Mouse (Mus musculus) CH12.LX (cell line): Measurements from ENCODE around the gene Pla2g2c. TPM values are rescaled to one million over a fixed set of nuclear protein-coding genes. Genes with fewer than 3 reads are reported as not detected.

Experiments used
- DNase-seq: peaks from one replicate; pipeline ENCODE4 v3.0.0-alpha.2; 2013; ENCODE audit errors: extremely low read depth
- H3K27ac ChIP-seq: 2 replicates; pipeline ENCODE4 v1.5.1; 2012; ENCODE audit warnings: low read depth, mild to moderate bottlenecking, control low read depth, moderate library complexity; ENCODE audit not compliant: insufficient read depth
- H3K27me3 ChIP-seq: replicated peaks from 2 replicates; pipeline ENCODE3; 2012; ENCODE audit warnings: inconsistent platforms
- H3K36me3 ChIP-seq, 2 experiments: replicated peaks in 1 of 2; 2 replicates each; pipeline versions ENCODE3 to v1.6.1; 2012; ENCODE audit warnings: inconsistent platforms in 1 of 2, low read length in 1 of 2, mild to moderate bottlenecking in 1 of 2, mixed read lengths in 1 of 2, moderate library complexity in 1 of 2; ENCODE audit not compliant: control insufficient read depth in 1 of 2, insufficient read depth in 1 of 2
- H3K4me1 ChIP-seq, 2 experiments: 2 replicates each; pipeline ENCODE4 v1.6.1; 2012; ENCODE audit warnings: inconsistent platforms in 1 of 2, moderate library complexity in 1 of 2; ENCODE audit not compliant: insufficient read depth in 2 of 2, control insufficient read depth in 1 of 2
- H3K4me2 ChIP-seq: 2 replicates; pipeline ENCODE4 v1.6.1; 2012; ENCODE audit warnings: low read depth, mild to moderate bottlenecking, control low read depth; ENCODE audit not compliant: poor library complexity, insufficient read depth, severe bottlenecking
- H3K4me3 ChIP-seq, 3 experiments: fragments of 150-350 bp in 1 of 3; sonication (generic) in 1 of 3; replicated peaks in 1 of 3; 2 replicates each; pipeline versions ENCODE3 to v1.5.1; 2011 to 2012; ENCODE audit warnings: low read depth in 2 of 3, low read length in 2 of 3, mild to moderate bottlenecking in 2 of 3, moderate library complexity in 2 of 3, control low read depth in 1 of 3, improper control_type of control experiment in 1 of 3, inconsistent platforms in 1 of 3, mixed read lengths in 1 of 3; ENCODE audit not compliant: poor library complexity in 1 of 3
- H3K79me2 ChIP-seq: replicated peaks from 2 replicates; pipeline ENCODE4 v1.6.1; 2012; ENCODE audit warnings: mild to moderate bottlenecking, moderate library complexity; ENCODE audit not compliant: control insufficient read depth, poor library complexity, insufficient read depth, severe bottlenecking; ENCODE audit errors: extremely low read depth
- H3K9ac ChIP-seq: 2 replicates; pipeline ENCODE4 v1.6.1; 2012; ENCODE audit warnings: low read depth, mild to moderate bottlenecking, control low read depth, moderate library complexity; ENCODE audit not compliant: insufficient read depth
- H3K9me3 ChIP-seq: replicated peaks from 2 replicates; pipeline ENCODE3; 2012; ENCODE audit warnings: low read length, inconsistent platforms, mixed read lengths
- BHLHE40 ChIP-seq: IDR thresholded peaks from 2 replicates; pipeline ENCODE4 v1.6.1; 2011; ENCODE audit warnings: mild to moderate bottlenecking, low read depth, low read length, improper control_type of control experiment
- CHD1 ChIP-seq: IDR thresholded peaks from 2 replicates; pipeline ENCODE4 v1.6.1; 2012; ENCODE audit warnings: low read depth, low read length, improper control_type of control experiment, inconsistent platforms
- E2F4 ChIP-seq: IDR thresholded peaks from 2 replicates; pipeline ENCODE4 v1.6.1; 2011; ENCODE audit warnings: low read depth, low read length, improper control_type of control experiment; ENCODE audit not compliant: insufficient replicate concordance
- ETS1 ChIP-seq: conservative IDR thresholded peaks from 2 replicates; pipeline ENCODE4 v1.6.1; 2012; ENCODE audit warnings: low read depth, mild to moderate bottlenecking, inconsistent platforms, low read length, improper control_type of control experiment, moderate library complexity
- GABPA ChIP-seq: IDR thresholded peaks from 2 replicates; pipeline ENCODE4 v1.6.1; 2012; ENCODE audit warnings: low read depth, low read length, improper control_type of control experiment, inconsistent platforms; ENCODE audit not compliant: insufficient replicate concordance
- HCFC1 ChIP-seq: IDR thresholded peaks from 2 replicates; pipeline ENCODE4 v1.6.1; 2012; ENCODE audit warnings: low read depth, mild to moderate bottlenecking, inconsistent platforms, low read length, improper control_type of control experiment
- IRF4 ChIP-seq: IDR thresholded peaks from 2 replicates; pipeline ENCODE4 v1.6.1; 2014; ENCODE audit warnings: low read depth, mild to moderate bottlenecking, inconsistent platforms, low read length, improper control_type of control experiment
- JUN ChIP-seq: IDR thresholded peaks from 2 replicates; pipeline ENCODE4 v1.6.1; 2011; ENCODE audit warnings: low read depth, mild to moderate bottlenecking, low read length, improper control_type of control experiment, moderate library complexity; ENCODE audit not compliant: insufficient read depth
- JUND ChIP-seq: conservative IDR thresholded peaks from 2 replicates; pipeline ENCODE4 v1.6.1; 2011; ENCODE audit warnings: low read depth, low read length, improper control_type of control experiment
- MAFK ChIP-seq: IDR thresholded peaks from 2 replicates; pipeline ENCODE4 v1.6.1; 2011; ENCODE audit warnings: low read length, improper control_type of control experiment; ENCODE audit not compliant: insufficient replicate concordance
- MAX ChIP-seq: IDR thresholded peaks from 2 replicates; pipeline ENCODE4 v1.6.1; 2011; ENCODE audit warnings: low read length, improper control_type of control experiment
- MAZ ChIP-seq: IDR thresholded peaks from 2 replicates; pipeline ENCODE4 v1.6.1; 2012; ENCODE audit warnings: low read depth, mild to moderate bottlenecking, inconsistent platforms, low read length, improper control_type of control experiment, moderate library complexity
- MEF2A ChIP-seq: IDR thresholded peaks from 2 replicates; pipeline ENCODE4 v1.6.1; 2014; ENCODE audit warnings: low read depth, mild to moderate bottlenecking, inconsistent platforms, low read length, improper control_type of control experiment, borderline replicate concordance
- MXI1 ChIP-seq: IDR thresholded peaks from 2 replicates; pipeline ENCODE4 v1.6.1; 2011; ENCODE audit warnings: mild to moderate bottlenecking, low read depth, low read length, improper control_type of control experiment
- NELFE ChIP-seq: IDR thresholded peaks from 2 replicates; pipeline ENCODE4 v1.6.1; 2011; ENCODE audit warnings: low read depth, low read length, improper control_type of control experiment
- POLR2A ChIP-seq: IDR thresholded peaks from 2 replicates; pipeline ENCODE4 v1.6.1; 2011; ENCODE audit warnings: low read depth, mild to moderate bottlenecking, improper control_type of control experiment, low read length
- SIN3A ChIP-seq: IDR thresholded peaks from 2 replicates; pipeline ENCODE4 v1.6.1; 2012; ENCODE audit warnings: low read length, improper control_type of control experiment, inconsistent platforms
- TBP ChIP-seq: conservative IDR thresholded peaks from 2 replicates; pipeline ENCODE4 v1.6.1; 2011; ENCODE audit warnings: low read depth, low read length, improper control_type of control experiment
- TCF12 ChIP-seq: IDR thresholded peaks from 2 replicates; pipeline ENCODE4 v1.6.1; 2014; ENCODE audit warnings: low read depth, mild to moderate bottlenecking, inconsistent platforms, low read length, improper control_type of control experiment
- UBTF ChIP-seq: IDR thresholded peaks from 2 replicates; pipeline ENCODE4 v1.6.1; 2012; ENCODE audit warnings: low read depth, mild to moderate bottlenecking, inconsistent platforms, low read length, improper control_type of control experiment, moderate library complexity
- ZC3H11A ChIP-seq: IDR thresholded peaks from 2 replicates; pipeline ENCODE4 v1.6.1; 2012; ENCODE audit warnings: low read depth, mild to moderate bottlenecking, inconsistent platforms, low read length, improper control_type of control experiment
- ZKSCAN1 ChIP-seq: IDR thresholded peaks from 2 replicates; pipeline ENCODE4 v1.6.1; 2012; ENCODE audit warnings: low read depth, inconsistent platforms, low read length, improper control_type of control experiment, borderline replicate concordance
- ZMIZ1 ChIP-seq: IDR thresholded peaks from 2 replicates; pipeline ENCODE4 v1.6.1; 2012; ENCODE audit warnings: low read depth, mild to moderate bottlenecking, inconsistent platforms, low read length, improper control_type of control experiment
- ZNF384 ChIP-seq: IDR thresholded peaks from 2 replicates; pipeline ENCODE4 v1.6.1; 2012; ENCODE audit warnings: low read depth, low read length, improper control_type of control experiment, inconsistent platforms
- dilution Hi-C: fragments of 300-500 bp; cut with MboI; formaldehyde crosslinking; loops from 2 replicates; pipeline ENCODE4 v1.14.3; 2020; ENCODE audit warnings: low sequenced_read_pairs; ENCODE audit not compliant: extremely low pct_unique_long_range_greater_than_20kb, extremely low pct_ligation_motif_present
- in situ Hi-C: fragments of 300-500 bp; cut with MboI; formaldehyde crosslinking; loops from 3 replicates; pipeline ENCODE4 v1.14.3; 2019; ENCODE audit warnings: low sequenced_read_pairs, low pct_ligation_motif_present, low pct_unique_long_range_greater_than_20kb, mixed read lengths
- polyA plus RNA-seq: library from polyadenylated mRNA; unstranded; fragments of >175 nt; gene quantifications from 2 replicates; pipeline ENCODE4 v1.2.1, GENCODE M21; 2012; ENCODE audit warnings: low read depth; ENCODE audit not compliant: insufficient read length
- total RNA-seq, 2 experiments: library from RNA; depleted of rRNA; stranded (reverse); fragments of 300-350 nt in 1 of 2; fragments of >200 nt in 1 of 2; gene quantifications; 2 replicates each; pipeline ENCODE4 v1.2.3; 2012 to 2014

The Pla2g2c gene
- total and polyA plus RNA-seq, 3 experiments, result not detected

DNA sequence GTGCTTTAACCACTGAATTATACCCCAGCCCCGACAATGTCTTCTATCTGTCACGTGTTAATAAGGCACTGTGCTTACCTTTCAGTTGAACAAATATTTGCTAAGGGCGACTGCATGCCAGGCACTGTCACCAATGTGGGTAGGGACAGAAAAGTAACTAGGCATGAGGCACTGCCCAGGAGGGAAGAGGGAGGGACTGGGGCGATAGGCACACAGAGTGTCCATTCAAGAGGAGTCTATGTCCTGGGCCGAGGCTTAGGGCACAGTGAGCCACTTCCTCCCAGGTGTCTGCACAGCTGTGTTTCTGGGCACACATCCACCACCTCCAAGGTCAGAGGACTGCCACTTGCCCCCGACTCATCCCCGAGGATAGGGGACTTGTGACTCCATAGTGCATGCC, 12.4 kb downstream of the Pla2g2c start, which contains the start of gene Ubxn10:
TSS of gene Ubxn10 (minus strand) at position 137 of the 400 bp plus-strand sequence.
- Histone ChIP-seq H3K4me2 (no peak within 1 kb of the TSS), H3K27me3 (peaks cover 96% of the 10 kb centered on the region), H3K9ac (no peak within 1 kb of the TSS), H3K36me3 (no peaks in the 10 kb centered on the region), H3K79me2 (no peaks in the 10 kb centered on the region), H3K27ac (no peak within 1 kb of the TSS), H3K9me3 (peaks cover 14% of the 10 kb centered on the region), H3K4me1 (no peaks in the 10 kb centered on the region), H3K4me3 (no peak within 1 kb of the TSS)
- in situ Hi-C loops, result no loop called here
- dilution Hi-C loops, result no loop called here
- TF ChIP-seq E2F4 (no peak), NELFE (no peak), ZKSCAN1 (no peak), MXI1 (no peak), MAFK (no peak), TCF12 (no peak), GABPA (no peak), JUND (no peak), SIN3A (no peak), MAZ (no peak)
- DNase-seq, result no peak

DNA sequence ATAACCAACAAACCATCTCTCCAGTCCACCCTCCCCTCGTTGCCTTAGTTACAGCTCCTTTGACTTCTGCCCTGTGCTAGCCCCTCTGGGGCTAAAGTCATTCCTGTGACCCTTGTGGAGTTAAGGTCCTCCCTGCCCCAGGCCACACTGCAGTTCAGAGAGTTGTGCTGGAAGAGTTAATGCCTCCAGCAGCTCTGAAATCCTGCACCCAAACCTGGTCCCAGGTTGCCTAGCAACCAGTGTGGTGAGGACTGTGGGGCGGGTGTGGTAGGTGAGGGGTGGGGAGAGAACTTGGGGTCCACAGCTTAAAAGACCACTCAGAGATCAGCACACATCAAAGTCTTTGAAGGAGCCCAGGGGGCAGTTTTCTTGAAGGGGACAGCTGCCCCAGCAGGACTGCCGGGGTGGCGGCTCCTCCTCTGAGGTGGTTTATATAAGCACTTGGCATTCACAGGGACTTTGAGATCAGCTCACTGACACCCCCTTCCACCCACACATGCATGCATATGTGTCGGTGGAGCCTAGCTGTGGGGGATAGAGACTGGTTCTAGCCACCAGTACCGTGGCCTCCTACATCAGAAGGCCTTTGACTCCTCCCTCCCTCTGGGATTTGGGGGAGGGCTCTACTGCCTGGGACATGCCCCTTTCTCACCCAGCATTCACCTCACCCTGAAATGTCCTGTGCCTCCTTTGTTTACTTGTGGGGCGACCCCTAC, 14.7 kb downstream of the Pla2g2c start:
- H3K27me3 ChIP-seq, result peaks cover 96% of the 10 kb centered on the region

More for the DNA sequence above, 14.7 kb downstream of the Pla2g2c start:
- in situ Hi-C loops, result no loop called here
- no peak for TF ChIP-seq ZC3H11A
- no peak for TF ChIP-seq CHD1
- TF ChIP-seq GABPA, result no peak
- no peak for TF ChIP-seq MAX
- no peak for TF ChIP-seq POLR2A
- TF ChIP-seq SIN3A, result no peak
- TF ChIP-seq JUN, result no peak
- no peak for TF ChIP-seq ZMIZ1
- TF ChIP-seq ETS1, result no peak
- TF ChIP-seq MEF2A, result no peak
- no peak for TF ChIP-seq NELFE
- TF ChIP-seq TBP, result no peak
- TF ChIP-seq ZNF384, result no peak
- TF ChIP-seq UBTF, result no peak
- no peak for TF ChIP-seq HCFC1
- no peak for TF ChIP-seq MXI1
- no peak for TF ChIP-seq BHLHE40
- no peak for TF ChIP-seq IRF4
- no peak for DNase-seq
- Histone ChIP-seq H3K79me2 (no peaks in the 10 kb centered on the region), H3K9ac (no peak overlapping the region), H3K27ac (no peak overlapping the region), H3K36me3 (no peaks in the 10 kb centered on the region), H3K9me3 (peaks cover 5% of the 10 kb centered on the region), H3K4me3 (no peak overlapping the region), H3K4me2 (no peak overlapping the region), H3K4me1 (no peaks in the 10 kb centered on the region)
- dilution Hi-C loops, result no loop called here
